Mouse (Mus musculus): Measurements from ENCODE around the gene Tfam. TPM values are rescaled to one million over a fixed set of nuclear protein-coding genes. Genes with fewer than 3 reads are reported as not detected.
A peak's percentile ranks its signal among the peaks of the same experiment; 100 is the strongest.

The Tfam gene
- polyA plus RNA-seq, 1 experiment from 2014 or later = 63.2 TPM

DNA sequence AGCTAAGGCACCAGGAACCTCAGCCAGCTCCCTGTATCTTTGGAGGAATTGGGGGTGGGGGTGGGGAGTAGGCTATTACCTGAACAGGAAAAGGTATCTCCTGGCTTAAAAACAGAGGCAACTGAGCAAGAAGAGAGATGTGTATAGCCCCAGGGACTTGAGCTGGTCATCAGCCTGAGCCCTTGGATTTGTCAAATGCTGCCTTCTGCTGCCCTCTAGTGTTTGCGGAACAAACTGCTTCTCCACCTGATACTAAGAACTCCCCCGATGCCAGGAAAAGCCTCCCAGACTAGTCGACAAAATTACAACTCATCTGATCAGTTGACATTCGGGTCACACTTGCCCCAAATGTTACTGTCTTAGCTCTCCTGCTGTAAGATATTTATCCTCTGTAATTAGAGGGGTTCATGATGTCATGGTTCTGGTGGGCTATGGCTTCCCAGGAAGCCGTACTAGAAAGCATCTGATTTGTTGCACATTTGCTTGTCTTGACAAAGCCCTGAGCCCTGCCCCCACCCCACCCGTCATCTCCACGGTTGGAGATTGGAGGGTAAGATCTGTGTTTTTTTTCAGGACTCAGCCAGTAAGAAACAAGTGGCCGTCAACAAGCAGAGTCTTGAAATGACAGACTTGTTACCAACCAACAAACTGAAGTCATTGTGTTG lies 19.7 kb downstream of the Tfam start:
- H3K4me3 ChIP-seq = peak overlapping the region; percentile 21; the same call in 1 of the 2 replicates
- peaks cover 9% of the 10 kb centered on the region; the same call in 1 of the 2 replicates for H3K4me1 ChIP-seq
- 16% methylated on average over 8 of the region's 8 CpGs for WGBS
- ATAC-seq (replicated peaks) = peak; percentile 70
- H3K9ac ChIP-seq (replicated peaks) = no peak overlapping the region
- H3K9me3 ChIP-seq = no peaks in the 10 kb centered on the region
- no peaks in the 10 kb centered on the region for H3K36me3 ChIP-seq
- H3K27ac ChIP-seq (replicated peaks) = no peak overlapping the region
- no peaks in the 10 kb centered on the region for H3K27me3 ChIP-seq
- H3K4me2 ChIP-seq (replicated peaks) = peak overlapping the region; percentile 29; the same call in 1 of the 2 replicates

GRCm38 (mm10) chr10:71215996-71216395 lies 22.1 kb downstream of the Tfam start:
- no peaks in the 10 kb centered on the region for H3K27me3 ChIP-seq
- no peak for ATAC-seq (replicated peaks)
- H3K4me2 ChIP-seq (replicated peaks) = no peak overlapping the region
- H3K4me3 ChIP-seq = no peak overlapping the region
- H3K36me3 ChIP-seq = no peaks in the 10 kb centered on the region
- H3K9ac ChIP-seq (replicated peaks) = no peak overlapping the region
- H3K4me1 ChIP-seq = no peaks in the 10 kb centered on the region
- H3K9me3 ChIP-seq = no peaks in the 10 kb centered on the region
- no peak overlapping the region for H3K27ac ChIP-seq (replicated peaks)
- 84% methylated on average over 9 of the region's 9 CpGs for WGBS

GRCm38 (mm10) chr10:71201512-71201911 lies 36.6 kb downstream of the Tfam start:
- H3K9me3 ChIP-seq = no peaks in the 10 kb centered on the region
- peaks cover 3% of the 10 kb centered on the region; the same call in 1 of the 2 replicates for H3K4me1 ChIP-seq
- H3K27me3 ChIP-seq = no peaks in the 10 kb centered on the region
- no peak overlapping the region for H3K27ac ChIP-seq (replicated peaks)
- ATAC-seq (replicated peaks) = no peak
- no peak overlapping the region for H3K9ac ChIP-seq (replicated peaks)
- H3K36me3 ChIP-seq = no peaks in the 10 kb centered on the region
- 84% methylated on average over 2 of the region's 2 CpGs for WGBS
- H3K4me2 ChIP-seq (replicated peaks) = no peak overlapping the region
- no peak overlapping the region for H3K4me3 ChIP-seq

- no peak overlapping the region for H3K4me3 ChIP-seq
- H3K4me2 ChIP-seq (replicated peaks) = no peak overlapping the region
- no peak overlapping the region for H3K27ac ChIP-seq (replicated peaks)
- H3K27me3 ChIP-seq = no peaks in the 10 kb centered on the region
- no peak overlapping the region for H3K9ac ChIP-seq (replicated peaks)
- H3K9me3 ChIP-seq = no peaks in the 10 kb centered on the region
- no peak for ATAC-seq (replicated peaks)
- no peaks in the 10 kb centered on the region for H3K36me3 ChIP-seq
- 53% methylated on average over 5 of the region's 5 CpGs for WGBS
- H3K4me1 ChIP-seq = peaks cover 3% of the 10 kb centered on the region; the same call in 1 of the 2 replicates
These were observed 37.1 kb downstream of the Tfam start for GRCm38 (mm10) chr10:71200964-71201363.

DNA sequence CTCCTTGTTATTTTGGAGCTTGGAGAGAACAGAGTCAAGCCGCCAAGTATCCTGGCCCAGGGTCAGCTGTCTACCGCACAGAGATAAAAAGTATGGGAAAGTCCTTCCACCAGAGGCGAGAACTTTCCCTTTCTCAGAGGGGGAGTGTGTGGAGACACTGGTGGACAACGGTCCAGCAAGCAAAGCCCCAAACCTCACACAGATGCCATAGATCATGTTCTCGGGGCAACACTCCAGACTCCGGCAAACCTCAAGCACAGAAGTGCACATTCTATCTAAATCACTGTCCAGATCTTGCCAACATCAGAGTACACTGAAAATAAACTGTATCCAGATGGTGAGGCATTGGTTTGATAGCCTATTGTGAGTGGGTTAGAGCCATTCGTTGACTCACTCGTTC lies 39.4 kb downstream of the Tfam start:
- WGBS = 94% methylated on average over 8 of the region's 8 CpGs
- Histone ChIP-seq H3K9me3 (no peaks in the 10 kb centered on the region), H3K36me3 (no peaks in the 10 kb centered on the region), H3K27ac (replicated peaks) (no peak overlapping the region), H3K4me1 (peaks cover 3% of the 10 kb centered on the region; the same call in 1 of the 2 replicates), H3K4me2 (replicated peaks) (no peak overlapping the region), H3K9ac (replicated peaks) (no peak overlapping the region), H3K4me3 (no peak overlapping the region), H3K27me3 (no peaks in the 10 kb centered on the region)
- no peak for ATAC-seq (replicated peaks)

- Histone ChIP-seq H3K4me1 (peaks cover 3% of the 10 kb centered on the region; the same call in 1 of the 2 replicates), H3K4me3 (no peak overlapping the region), H3K27me3 (no peaks in the 10 kb centered on the region), H3K9me3 (no peaks in the 10 kb centered on the region), H3K36me3 (no peaks in the 10 kb centered on the region), H3K9ac (replicated peaks) (no peak overlapping the region), H3K27ac (replicated peaks) (no peak overlapping the region), H3K4me2 (replicated peaks) (no peak overlapping the region)
- no peak for ATAC-seq (replicated peaks)
- WGBS = 81% methylated on average over 14 of the region's 14 CpGs
These were observed 40.9 kb downstream of the Tfam start for GRCm38 (mm10) chr10:71197036-71197785.

DNA sequence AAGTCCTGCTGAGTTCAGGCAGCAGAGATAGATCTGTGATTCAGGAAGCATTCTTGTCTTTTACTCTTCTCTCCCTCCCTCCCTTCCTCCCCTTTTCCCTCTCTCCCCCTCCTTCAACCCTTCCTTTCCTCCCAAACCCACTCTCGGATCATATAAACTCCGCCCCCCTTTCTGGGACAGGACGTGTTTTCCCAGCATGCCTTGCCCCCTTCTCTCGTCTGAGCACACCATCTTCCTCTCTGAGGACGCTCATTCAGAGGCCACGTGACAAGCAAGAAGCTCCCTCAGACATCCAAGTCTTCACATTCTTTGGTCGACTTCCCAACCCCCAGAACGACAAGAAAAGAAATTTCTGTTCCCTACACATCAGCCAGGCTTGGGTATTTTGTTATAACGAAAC lies 42.6 kb downstream of the Tfam start:
- no peak overlapping the region for H3K9ac ChIP-seq (replicated peaks)
- no peak overlapping the region for H3K4me3 ChIP-seq
- H3K4me1 ChIP-seq = no peaks in the 10 kb centered on the region
- H3K27me3 ChIP-seq = no peaks in the 10 kb centered on the region
- WGBS = 55% methylated on average over 9 of the region's 9 CpGs
- H3K4me2 ChIP-seq (replicated peaks) = no peak overlapping the region
- no peaks in the 10 kb centered on the region for H3K9me3 ChIP-seq
- H3K27ac ChIP-seq (replicated peaks) = no peak overlapping the region
- no peak for ATAC-seq (replicated peaks)
- no peaks in the 10 kb centered on the region for H3K36me3 ChIP-seq

GRCm38 (mm10) chr10:71194713-71195112 lies 43.4 kb downstream of the Tfam start:
- H3K27ac ChIP-seq (replicated peaks) = no peak overlapping the region
- H3K9me3 ChIP-seq = no peaks in the 10 kb centered on the region
- no peak overlapping the region for H3K9ac ChIP-seq (replicated peaks)
- no peak overlapping the region for H3K4me2 ChIP-seq (replicated peaks)
- no peak overlapping the region for H3K4me3 ChIP-seq
- H3K36me3 ChIP-seq = no peaks in the 10 kb centered on the region
- H3K27me3 ChIP-seq = no peaks in the 10 kb centered on the region
- 87% methylated on average over 7 of the region's 7 CpGs for WGBS
- no peaks in the 10 kb centered on the region for H3K4me1 ChIP-seq
- ATAC-seq (replicated peaks) = no peak

DNA sequence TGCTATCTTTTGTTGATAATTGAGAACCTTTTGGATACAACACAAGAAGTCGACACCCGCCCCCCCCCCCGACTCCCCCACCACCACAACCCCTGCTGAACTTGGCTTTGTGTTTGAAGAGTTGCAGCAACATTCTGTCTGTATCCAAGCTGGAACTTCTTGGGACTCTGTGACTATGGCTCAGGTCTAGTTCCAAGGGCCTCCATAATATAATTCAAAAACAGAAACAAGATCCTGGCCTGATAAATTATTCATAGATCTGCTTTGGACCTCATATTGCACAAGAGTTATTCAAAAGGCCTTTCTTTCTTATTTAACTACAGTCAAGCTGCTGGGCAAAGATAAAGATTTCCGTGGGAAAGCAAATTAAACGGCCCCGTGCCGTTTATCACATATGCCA lies 44.8 kb downstream of the Tfam start:
- Histone ChIP-seq H3K4me2 (replicated peaks) (no peak overlapping the region), H3K4me3 (no peak overlapping the region)

DNA sequence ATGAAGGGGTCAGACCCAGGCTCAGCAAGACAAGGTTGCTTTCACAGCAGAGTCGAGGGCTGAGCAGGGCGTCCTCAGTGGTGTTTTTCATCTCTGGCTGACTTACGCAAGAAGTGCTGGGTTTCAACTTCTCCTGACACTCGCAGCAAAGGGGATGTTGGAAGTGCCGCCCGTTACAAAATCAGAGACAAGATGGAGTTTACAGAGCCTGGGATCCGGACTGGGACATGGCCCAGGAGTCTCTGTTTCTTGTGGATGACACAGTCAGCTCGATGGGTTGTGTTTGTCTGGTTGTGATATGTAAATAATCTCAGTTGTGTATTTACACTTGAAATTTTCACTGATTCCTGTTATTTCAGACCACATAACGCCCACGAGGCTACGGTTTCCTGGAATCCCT lies 45.2 kb downstream of the Tfam start:
- Histone ChIP-seq H3K27ac (replicated peaks) (no peak overlapping the region), H3K9me3 (no peaks in the 10 kb centered on the region), H3K4me3 (no peak overlapping the region), H3K36me3 (no peaks in the 10 kb centered on the region), H3K4me1 (no peaks in the 10 kb centered on the region), H3K9ac (replicated peaks) (no peak overlapping the region), H3K4me2 (replicated peaks) (no peak overlapping the region), H3K27me3 (no peaks in the 10 kb centered on the region)
- ATAC-seq (replicated peaks) = no peak
- WGBS = 79% methylated on average over 11 of the region's 11 CpGs

More for the DNA sequence above, 44.8 kb downstream of the Tfam start:
- ATAC-seq (replicated peaks) = no peak
- H3K4me1 ChIP-seq = no peaks in the 10 kb centered on the region
- no peaks in the 10 kb centered on the region for H3K9me3 ChIP-seq
- H3K27me3 ChIP-seq = no peaks in the 10 kb centered on the region
- no peak overlapping the region for H3K9ac ChIP-seq (replicated peaks)
- 41% methylated on average over 7 of the region's 7 CpGs for WGBS
- no peaks in the 10 kb centered on the region for H3K36me3 ChIP-seq
- no peak overlapping the region for H3K27ac ChIP-seq (replicated peaks)

DNA sequence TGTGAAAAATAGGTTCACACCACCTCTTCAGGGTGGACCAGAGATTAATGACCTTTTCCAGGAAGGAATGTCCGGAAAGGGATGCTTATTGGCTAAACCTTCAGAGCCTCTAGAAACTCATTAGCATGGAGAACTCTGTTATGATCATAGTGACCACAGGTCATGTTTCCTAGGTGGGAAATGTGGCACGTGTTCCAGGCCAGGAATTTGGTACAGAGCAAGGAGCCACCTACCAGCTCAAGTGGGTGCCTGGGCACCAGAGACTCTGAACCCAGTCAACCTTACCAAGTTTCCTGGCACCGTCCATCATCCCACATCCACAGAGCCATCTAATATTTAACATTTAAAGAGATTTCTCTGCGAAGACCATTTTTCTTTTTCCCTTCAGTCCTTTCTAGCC lies 49.4 kb downstream of the Tfam start:
- no peak overlapping the region for H3K9ac ChIP-seq (replicated peaks)
- H3K27ac ChIP-seq (replicated peaks) = no peak overlapping the region
- H3K4me1 ChIP-seq = no peaks in the 10 kb centered on the region
- no peak overlapping the region for H3K4me3 ChIP-seq
- no peak for ATAC-seq (replicated peaks)
- no peaks in the 10 kb centered on the region for H3K36me3 ChIP-seq
- 89% methylated on average over 4 of the region's 4 CpGs for WGBS
- H3K9me3 ChIP-seq = no peaks in the 10 kb centered on the region
- no peaks in the 10 kb centered on the region for H3K27me3 ChIP-seq
- no peak overlapping the region for H3K4me2 ChIP-seq (replicated peaks)

- Histone ChIP-seq H3K27ac (replicated peaks) (no peak overlapping the region), H3K4me2 (replicated peaks) (no peak overlapping the region), H3K27me3 (no peaks in the 10 kb centered on the region), H3K9ac (replicated peaks) (no peak overlapping the region), H3K4me3 (no peak overlapping the region), H3K9me3 (0 out of 2 replicates have a peak, but pooled peaks cover 2% of the 10 kb centered on the region), H3K36me3 (no peaks in the 10 kb centered on the region), H3K4me1 (no peaks in the 10 kb centered on the region)
- WGBS = 85% methylated on average over 7 of the region's 7 CpGs
- ATAC-seq (replicated peaks) = no peak
These were observed 53.0 kb downstream of the Tfam start for GRCm38 (mm10) chr10:71185059-71185458.
